Mouse (Mus musculus): ENCODE results near the gene Grik4.

- no peak for TF ChIP-seq CTCF (IDR thresholded peaks at IDR 0.05; ENCODE audit: borderline replicate concordance, control insufficient read depth, extremely low read depth, insufficient read depth, low read length, poor library complexity)
- TF ChIP-seq POLR2A (IDR thresholded peaks at IDR 0.05; ENCODE audit: control insufficient read depth, extremely low read depth, insufficient read depth, low read length, poor library complexity) = no peak
Measured at GRCm38 (mm10) chr9:42686104-42686503, 258.2 kb downstream of the Grik4 start.

All from thymus, adult 2 months (tissue).